Mouse (Mus musculus): ENCODE data around the gene Cxcr5. TPM values are rescaled to one million over a fixed set of nuclear protein-coding genes. Genes with fewer than 3 reads are reported as not detected.

Cxcr5 gene
- polyA plus RNA-seq, 1 experiment: not detected

- Histone ChIP-seq H3K4me1 (ENCODE audit: control insufficient read depth, insufficient read depth, low read length) (peaks cover 19% of the 10 kb centered on the region), H3K27ac (ENCODE audit: insufficient read depth, low read length) (peak overlapping the region; percentile 56), H3K27me3 (ENCODE audit: control insufficient read depth, insufficient read depth, low read length, poor library complexity, severe bottlenecking) (no peaks in the 10 kb centered on the region), H3K9ac (ENCODE audit: low read depth, poor library complexity, severe bottlenecking) (no peak overlapping the region), H3K36me3 (ENCODE audit: control insufficient read depth, insufficient read depth, low read length, poor library complexity, severe bottlenecking) (no peaks in the 10 kb centered on the region), H3K4me3 (ENCODE audit: low read depth, low read length) (no peak overlapping the region), H3K9me3 (replicated peaks; ENCODE audit: control insufficient read depth, insufficient read depth, low read length, poor library complexity, severe bottlenecking) (no peaks in the 10 kb centered on the region)
- TF ChIP-seq EP300 (IDR thresholded peaks at IDR 0.05; ENCODE audit: insufficient read depth, low read depth, low read length) (no peak), CTCF (IDR thresholded peaks at IDR 0.05; ENCODE audit: low read depth, low read length) (no peak), POLR2A (IDR thresholded peaks at IDR 0.05; ENCODE audit: insufficient read depth, low read length) (no peak)
Observed at GRCm38 (mm10) chr9:44495810-44496344, 65.8 kb downstream of the Cxcr5 start.

- TF ChIP-seq EP300 (IDR thresholded peaks at IDR 0.05; ENCODE audit: insufficient read depth, low read depth, low read length) (peak; percentile 86), CTCF (IDR thresholded peaks at IDR 0.05; ENCODE audit: low read depth, low read length) (no peak), POLR2A (IDR thresholded peaks at IDR 0.05; ENCODE audit: insufficient read depth, low read length) (no peak)
Observed at GRCm38 (mm10) chr9:44494863-44495809, 66.5 kb downstream of the Cxcr5 start.

GRCm38 (mm10) chr9:44494261-44494862, 67.3 kb downstream of the Cxcr5 start:
- Histone ChIP-seq H3K4me1 (ENCODE audit: control insufficient read depth, insufficient read depth, low read length) (peaks cover 16% of the 10 kb centered on the region), H3K9ac (ENCODE audit: low read depth, poor library complexity, severe bottlenecking) (peak overlapping the region; percentile 31; the same call in 1 of the 2 replicates), H3K36me3 (ENCODE audit: control insufficient read depth, insufficient read depth, low read length, poor library complexity, severe bottlenecking) (no peaks in the 10 kb centered on the region), H3K4me3 (ENCODE audit: low read depth, low read length) (no peak overlapping the region), H3K9me3 (replicated peaks; ENCODE audit: control insufficient read depth, insufficient read depth, low read length, poor library complexity, severe bottlenecking) (no peaks in the 10 kb centered on the region), H3K27me3 (ENCODE audit: control insufficient read depth, insufficient read depth, low read length, poor library complexity, severe bottlenecking) (no peaks in the 10 kb centered on the region), H3K27ac (ENCODE audit: insufficient read depth, low read length) (peak overlapping the region; percentile 37)
- TF ChIP-seq EP300 (IDR thresholded peaks at IDR 0.05; ENCODE audit: insufficient read depth, low read depth, low read length) (peak; percentile 34; the same call in 1 of the 2 replicates), POLR2A (IDR thresholded peaks at IDR 0.05; ENCODE audit: insufficient read depth, low read length) (no peak)

More at GRCm38 (mm10) chr9:44494863-44495809, 66.5 kb downstream of the Cxcr5 start:
- H3K9ac ChIP-seq (ENCODE audit: low read depth, poor library complexity, severe bottlenecking): peak overlapping the region; percentile 31; the same call in 1 of the 2 replicates
- H3K27ac ChIP-seq (ENCODE audit: insufficient read depth, low read length): peak overlapping the region; percentile 78
- H3K9me3 ChIP-seq (replicated peaks; ENCODE audit: control insufficient read depth, insufficient read depth, low read length, poor library complexity, severe bottlenecking): no peaks in the 10 kb centered on the region
- no peaks in the 10 kb centered on the region for H3K36me3 ChIP-seq (ENCODE audit: control insufficient read depth, insufficient read depth, low read length, poor library complexity, severe bottlenecking)
- H3K27me3 ChIP-seq (ENCODE audit: control insufficient read depth, insufficient read depth, low read length, poor library complexity, severe bottlenecking): no peaks in the 10 kb centered on the region
- H3K4me1 ChIP-seq (ENCODE audit: control insufficient read depth, insufficient read depth, low read length): peaks cover 17% of the 10 kb centered on the region
- H3K4me3 ChIP-seq (ENCODE audit: low read depth, low read length): no peak overlapping the region

- no peaks in the 10 kb centered on the region for H3K27me3 ChIP-seq (ENCODE audit: control insufficient read depth, insufficient read depth, low read length, poor library complexity, severe bottlenecking)
- no peak overlapping the region for H3K27ac ChIP-seq (ENCODE audit: insufficient read depth, low read length)
- H3K9ac ChIP-seq (ENCODE audit: low read depth, poor library complexity, severe bottlenecking): no peak overlapping the region
- no peak overlapping the region for H3K4me3 ChIP-seq (ENCODE audit: low read depth, low read length)
- H3K36me3 ChIP-seq (ENCODE audit: control insufficient read depth, insufficient read depth, low read length, poor library complexity, severe bottlenecking): no peaks in the 10 kb centered on the region
- TF ChIP-seq POLR2A (IDR thresholded peaks at IDR 0.05; ENCODE audit: insufficient read depth, low read length) (no peak), EP300 (IDR thresholded peaks at IDR 0.05; ENCODE audit: insufficient read depth, low read depth, low read length) (no peak), CTCF (IDR thresholded peaks at IDR 0.05; ENCODE audit: low read depth, low read length) (no peak)
- peaks cover 22% of the 10 kb centered on the region for H3K4me1 ChIP-seq (ENCODE audit: control insufficient read depth, insufficient read depth, low read length)
- no peaks in the 10 kb centered on the region for H3K9me3 ChIP-seq (replicated peaks; ENCODE audit: control insufficient read depth, insufficient read depth, low read length, poor library complexity, severe bottlenecking)
Observed at GRCm38 (mm10) chr9:44492631-44493461, 68.8 kb downstream of the Cxcr5 start.

- Histone ChIP-seq H3K4me1 (ENCODE audit: control insufficient read depth, insufficient read depth, low read length) (peaks cover 25% of the 10 kb centered on the region), H3K4me3 (ENCODE audit: low read depth, low read length) (no peak overlapping the region), H3K9me3 (replicated peaks; ENCODE audit: control insufficient read depth, insufficient read depth, low read length, poor library complexity, severe bottlenecking) (no peaks in the 10 kb centered on the region), H3K36me3 (ENCODE audit: control insufficient read depth, insufficient read depth, low read length, poor library complexity, severe bottlenecking) (no peaks in the 10 kb centered on the region), H3K27ac (ENCODE audit: insufficient read depth, low read length) (no peak overlapping the region), H3K27me3 (ENCODE audit: control insufficient read depth, insufficient read depth, low read length, poor library complexity, severe bottlenecking) (no peaks in the 10 kb centered on the region), H3K9ac (ENCODE audit: low read depth, poor library complexity, severe bottlenecking) (no peak overlapping the region)
- TF ChIP-seq POLR2A (IDR thresholded peaks at IDR 0.05; ENCODE audit: insufficient read depth, low read length) (no peak), EP300 (IDR thresholded peaks at IDR 0.05; ENCODE audit: insufficient read depth, low read depth, low read length) (no peak), CTCF (IDR thresholded peaks at IDR 0.05; ENCODE audit: low read depth, low read length) (no peak)
Observed at GRCm38 (mm10) chr9:44491351-44491750, 70.3 kb downstream of the Cxcr5 start.
